ENCODE assay signal across 16 mouse cellular contexts in genomic region chr2:152321558-152321957, GRCm38 (mm10). TPM values are rescaled to one million over a fixed set of nuclear protein-coding genes. Genes with fewer than 3 reads are reported as not detected.
"Had no signal": no experiment of that assay in that cellular context is flagged by ENCODE, and none has a peak within 500 bp of the region (broad histone marks: within the 10 kb centered on the region; RNA-seq: fewer than 3 reads in every experiment).

No protein-coding gene starts in this region.

- H3K4me2 ChIP-seq: intestine, embryonic 15.5 days; limb, embryonic 12.5 days; liver, embryonic 12.5 days; lung, embryonic 14.5 days; midbrain, embryonic 15.5 days had no signal

- H3K4me1 ChIP-seq: intestine, embryonic 15.5 days; limb, embryonic 12.5 days; liver, embryonic 12.5 days; midbrain, embryonic 10.5 days; midbrain, embryonic 15.5 days had no signal

- H3K27ac ChIP-seq: intestine, embryonic 15.5 days; limb, embryonic 12.5 days; liver, embryonic 12.5 days; midbrain, embryonic 10.5 days; midbrain, embryonic 15.5 days had no signal

- H3K9me3 ChIP-seq: intestine, embryonic 15.5 days; limb, embryonic 12.5 days; liver, embryonic 12.5 days; midbrain, embryonic 10.5 days; midbrain, embryonic 15.5 days had no signal

- H3K9ac ChIP-seq: intestine, embryonic 15.5 days; liver, embryonic 12.5 days; lung, embryonic 14.5 days; midbrain, embryonic 15.5 days had no signal

- ATAC-seq: intestine, embryonic 15.5 days; liver, embryonic 12.5 days; midbrain, embryonic 15.5 days had no signal

- DNase-seq: kidney, adult 8-10 months; kidney, postnatal 25 days; layer of hippocampus, adult 9-11 months; layer of hippocampus, postnatal 36 days; lung, embryonic 14.5 days; lung, postnatal 10 days; lung, postnatal 4 days; right cerebral cortex, postnatal 25 days; thymus, adult 18-20 months; thymus, postnatal 14 days had no signal

- H3K4me3 ChIP-seq: intestine, embryonic 15.5 days; limb, embryonic 12.5 days; liver, embryonic 12.5 days; midbrain, embryonic 10.5 days; midbrain, embryonic 15.5 days had no signal

- H3K27me3 ChIP-seq: intestine, embryonic 15.5 days; limb, embryonic 12.5 days; liver, embryonic 12.5 days; midbrain, embryonic 15.5 days had no signal

RNA-seq across cellular contexts. Expression of gene Nrsn2, which starts 54.9 kb away (rescaled TPM):
- polyA plus RNA-seq: liver, embryonic 16.5 days; lung, embryonic 14.5 days had no signal
